Mouse (Mus musculus) midbrain, embryonic 16.5 days (tissue): ENCODE measurements around the gene Hdac8. TPM values are rescaled to one million over a fixed set of nuclear protein-coding genes. Genes with fewer than 3 reads are reported as not detected.
A peak's percentile ranks its signal among the peaks of the same experiment; 100 is the strongest.

Experiments
- ATAC-seq: fragments of 200-750 bp; cut with Nextera tagmentation; 2 replicates; pipeline ENCODE4 v1.8.0; 2017; ENCODE audit warnings: moderate TSS enrichment
- H3K27ac ChIP-seq: fragments of 300-500 bp; sonication (generic); 2 replicates; pipeline ENCODE4 v1.5.1; 2014; ENCODE audit warnings: mild to moderate bottlenecking, low read length, mixed read lengths
- H3K27me3 ChIP-seq: fragments of 300-500 bp; sonication (generic); 2 replicates; pipeline ENCODE4 v1.6.1; 2014; ENCODE audit warnings: low read depth, low read length, mixed read lengths; ENCODE audit not compliant: control insufficient read depth, insufficient read depth
- H3K36me3 ChIP-seq: fragments of 300-500 bp; sonication (generic); 2 replicates; pipeline ENCODE4 v1.6.1; 2014; ENCODE audit warnings: mild to moderate bottlenecking, low read length, moderate library complexity, mixed read lengths; ENCODE audit not compliant: control insufficient read depth, insufficient read depth
- H3K4me1 ChIP-seq: fragments of 300-500 bp; sonication (generic); 2 replicates; pipeline ENCODE4 v1.6.1; 2014; ENCODE audit warnings: mild to moderate bottlenecking, low read length, mixed read lengths; ENCODE audit not compliant: control insufficient read depth, insufficient read depth
- H3K4me2 ChIP-seq: fragments of 300-500 bp; sonication (generic); 2 replicates; pipeline ENCODE4 v1.6.1; 2014; ENCODE audit warnings: mild to moderate bottlenecking, low read length, mixed read lengths
- H3K4me3 ChIP-seq: fragments of 300-500 bp; sonication (generic); 2 replicates; pipeline ENCODE4 v1.5.1; 2014; ENCODE audit warnings: low read depth, mild to moderate bottlenecking, low read length, moderate library complexity, mixed read lengths
- H3K9ac ChIP-seq: fragments of 300-500 bp; sonication (generic); 2 replicates; pipeline ENCODE4 v1.6.1; 2014; ENCODE audit warnings: low read depth, low read length, mixed read lengths
- H3K9me3 ChIP-seq: fragments of 300-500 bp; sonication (generic); replicated peaks from 2 replicates; pipeline ENCODE4 v1.6.1; 2014; ENCODE audit warnings: mild to moderate bottlenecking, low read length, mixed read lengths; ENCODE audit not compliant: control insufficient read depth, poor library complexity, severe bottlenecking
- WGBS: fragments of 180-500 bp; shearing (Covaris S2); extraction: QIAGEN DNeasy Blood & Tissue Kit; methylation state at CpG from one replicate; pipeline ENCODE4 v1.1.7; 2014; 5-methylcytosine and 5-hydroxymethylcytosine counted together
- polyA plus RNA-seq: library from polyadenylated mRNA; unstranded; fragments of >200 nt; fragmentation: Nextera tagmentation; extraction: Ambion mirVana; gene quantifications from 2 replicates; pipeline ENCODE4 v1.2.1, GENCODE M21; 2015

Hdac8 gene
- polyA plus RNA-seq, 1 experiment from 2014 or later: 8.3 TPM

- H3K4me1 ChIP-seq: no peaks in the 10 kb centered on the region
- H3K4me3 ChIP-seq: no peak overlapping the region
- H3K27ac ChIP-seq: no peak overlapping the region
- H3K9ac ChIP-seq: no peak overlapping the region
- H3K36me3 ChIP-seq: no peaks in the 10 kb centered on the region
- peak; percentile 62; the same call in 1 of the 2 replicates for ATAC-seq
- H3K4me2 ChIP-seq: no peak overlapping the region
- no peaks in the 10 kb centered on the region for H3K9me3 ChIP-seq
- no peaks in the 10 kb centered on the region for H3K27me3 ChIP-seq
- WGBS: 34% methylated on average over 3 of the region's 3 CpGs
These were observed 28.4 kb downstream of the Hdac8 start for GRCm38 (mm10) chrX:102476784-102477183.

- Histone ChIP-seq H3K36me3 (no peaks in the 10 kb centered on the region), H3K4me2 (no peak overlapping the region), H3K27ac (no peak overlapping the region), H3K9ac (no peak overlapping the region), H3K27me3 (peaks cover 4% of the 10 kb centered on the region; the same call in 1 of the 2 replicates), H3K4me1 (no peaks in the 10 kb centered on the region), H3K4me3 (no peak overlapping the region), H3K9me3 (no peaks in the 10 kb centered on the region)
- 84% methylated on average over 5 of the region's 5 CpGs for WGBS
- no peak for ATAC-seq
These were observed 29.6 kb downstream of the Hdac8 start for GRCm38 (mm10) chrX:102475555-102475954.

- H3K27ac ChIP-seq: no peak overlapping the region
- ATAC-seq: no peak
- H3K4me2 ChIP-seq: no peak overlapping the region
- no peaks in the 10 kb centered on the region for H3K9me3 ChIP-seq
- WGBS: 81% methylated on average over 8 of the region's 8 CpGs
- no peak overlapping the region for H3K9ac ChIP-seq
- H3K27me3 ChIP-seq: no peaks in the 10 kb centered on the region; the same call in 1 of the 2 replicates
- no peaks in the 10 kb centered on the region for H3K36me3 ChIP-seq
- H3K4me1 ChIP-seq: no peaks in the 10 kb centered on the region
- no peak overlapping the region for H3K4me3 ChIP-seq
These were observed 86.6 kb downstream of the Hdac8 start for GRCm38 (mm10) chrX:102418343-102419127.

- no peaks in the 10 kb centered on the region for H3K36me3 ChIP-seq
- H3K4me2 ChIP-seq: no peak overlapping the region
- no peak overlapping the region for H3K9ac ChIP-seq
- H3K4me1 ChIP-seq: no peaks in the 10 kb centered on the region
- H3K4me3 ChIP-seq: no peak overlapping the region
- WGBS: 64% methylated on average over 4 of the region's 4 CpGs
- no peak overlapping the region for H3K27ac ChIP-seq
- no peak for ATAC-seq
- H3K27me3 ChIP-seq: no peaks in the 10 kb centered on the region; the same call in 1 of the 2 replicates
- no peaks in the 10 kb centered on the region for H3K9me3 ChIP-seq
These were observed 88.2 kb downstream of the Hdac8 start for GRCm38 (mm10) chrX:102416972-102417371.

GRCm38 (mm10) chrX:102416386-102416785, 88.8 kb downstream of the Hdac8 start:
- no peak overlapping the region for H3K4me2 ChIP-seq
- no peaks in the 10 kb centered on the region; the same call in 1 of the 2 replicates for H3K27me3 ChIP-seq
- H3K4me3 ChIP-seq: no peak overlapping the region
- 64% methylated on average over 4 of the region's 4 CpGs for whole genome bisulfite sequencing
- no peaks in the 10 kb centered on the region for H3K4me1 ChIP-seq
- no peak overlapping the region for H3K9ac ChIP-seq
- no peaks in the 10 kb centered on the region for H3K9me3 ChIP-seq
- ATAC-seq: no peak
- no peak overlapping the region for H3K27ac ChIP-seq
- H3K36me3 ChIP-seq: no peaks in the 10 kb centered on the region

GRCm38 (mm10) chrX:102384765-102385164, 120.4 kb downstream of the Hdac8 start:
- no peak for ATAC-seq
- 79% methylated on average over 3 of the region's 3 CpGs for WGBS
- Histone ChIP-seq H3K36me3 (no peaks in the 10 kb centered on the region), H3K27ac (no peak overlapping the region), H3K4me2 (no peak overlapping the region), H3K9ac (no peak overlapping the region), H3K9me3 (no peaks in the 10 kb centered on the region), H3K4me1 (no peaks in the 10 kb centered on the region), H3K4me3 (no peak overlapping the region), H3K27me3 (no peaks in the 10 kb centered on the region; the same call in 1 of the 2 replicates)

- no peak for ATAC-seq
- Histone ChIP-seq H3K4me1 (no peaks in the 10 kb centered on the region), H3K27me3 (no peaks in the 10 kb centered on the region; the same call in 1 of the 2 replicates), H3K9me3 (no peaks in the 10 kb centered on the region), H3K4me2 (no peak overlapping the region), H3K36me3 (no peaks in the 10 kb centered on the region), H3K9ac (no peak overlapping the region), H3K27ac (no peak overlapping the region), H3K4me3 (no peak overlapping the region)
- 74% methylated on average over 7 of the region's 7 CpGs for WGBS
These were observed 122.0 kb downstream of the Hdac8 start for GRCm38 (mm10) chrX:102383151-102383550.

GRCm38 (mm10) chrX:102366510-102366909, 138.6 kb downstream of the Hdac8 start:
- Histone ChIP-seq H3K9ac (no peak overlapping the region), H3K4me3 (no peak overlapping the region), H3K27ac (no peak overlapping the region), H3K4me1 (no peaks in the 10 kb centered on the region), H3K36me3 (no peaks in the 10 kb centered on the region), H3K9me3 (no peaks in the 10 kb centered on the region), H3K27me3 (peaks cover 3% of the 10 kb centered on the region; the same call in 1 of the 2 replicates), H3K4me2 (no peak overlapping the region)
- 81% methylated on average over 3 of the region's 3 CpGs for WGBS
- no peak for ATAC-seq

- no peak for ATAC-seq
- H3K4me3 ChIP-seq: no peak overlapping the region
- WGBS: 87% methylated on average over 2 of the region's 2 CpGs
- H3K4me2 ChIP-seq: no peak overlapping the region
- no peaks in the 10 kb centered on the region for H3K36me3 ChIP-seq
- H3K27me3 ChIP-seq: no peaks in the 10 kb centered on the region
- H3K9ac ChIP-seq: no peak overlapping the region
- H3K9me3 ChIP-seq: no peaks in the 10 kb centered on the region
- H3K27ac ChIP-seq: no peak overlapping the region
- H3K4me1 ChIP-seq: no peaks in the 10 kb centered on the region
These were observed 142.9 kb downstream of the Hdac8 start for GRCm38 (mm10) chrX:102362244-102362643.
